8 mouse cellular contexts compared by ENCODE assay signal in genomic region chr13:46619633-46620032, GRCm38 (mm10). TPM values are rescaled to one million over a fixed set of nuclear protein-coding genes. Genes with fewer than 3 reads are reported as not detected.
DNase-seq lines count a peak whose midpoint lies in the region; ATAC-seq lines count a peak whose summit lies in the region.

No protein-coding gene starts in this region.

- DNase-seq in MN1 (ENCODE audit: low spot score): peak; percentile 24
- peak; percentile 71 for DNase-seq in gastrocnemius, postnatal 25 days
- DNase-seq in testis, postnatal 14 days (ENCODE audit: low spot score): no peak

- H3K4me1 ChIP-seq in forebrain, embryonic 12.5 days: peaks cover 8% of the 10 kb centered on the region
- H3K4me1 ChIP-seq in forebrain, embryonic 15.5 days: peaks cover 6% of the 10 kb centered on the region; the same call in 1 of the 2 replicates
- H3K4me1 ChIP-seq in liver, embryonic 12.5 days: no peaks in the 10 kb centered on the region
- 0 out of 2 replicates have a peak, but pooled peaks cover 4% of the 10 kb centered on the region for H3K4me1 ChIP-seq in neural tube, embryonic 12.5 days

- no peaks in the 10 kb centered on the region for H3K36me3 ChIP-seq in forebrain, embryonic 12.5 days (replicated peaks)
- no peaks in the 10 kb centered on the region for H3K36me3 ChIP-seq in forebrain, embryonic 15.5 days
- H3K36me3 ChIP-seq in liver, embryonic 12.5 days: no peaks in the 10 kb centered on the region
- no peaks in the 10 kb centered on the region for H3K36me3 ChIP-seq in neural tube, embryonic 12.5 days

- peak; percentile 27; the same call in 1 of the 2 replicates for ATAC-seq in forebrain, embryonic 12.5 days (ENCODE audit: low FRiP score)
- no peak for ATAC-seq in forebrain, embryonic 15.5 days (replicated peaks)
- ATAC-seq in liver, embryonic 12.5 days: no peak
- no peak for ATAC-seq in neural tube, embryonic 12.5 days (ENCODE audit: low FRiP score, low read depth)
- ATAC-seq in monocyte, adult 5-6 weeks (replicated peaks; ENCODE audit: insufficient number of reproducible peaks, low FRiP score, low TSS enrichment, poor library complexity, severe bottlenecking): no peak

- no peak overlapping the region for H3K27ac ChIP-seq in forebrain, embryonic 12.5 days
- no peak overlapping the region for H3K27ac ChIP-seq in forebrain, embryonic 15.5 days (replicated peaks)
- no peak overlapping the region for H3K27ac ChIP-seq in liver, embryonic 12.5 days
- no peak overlapping the region for H3K27ac ChIP-seq in neural tube, embryonic 12.5 days

- H3K27me3 ChIP-seq in forebrain, embryonic 12.5 days: no peaks in the 10 kb centered on the region
- H3K27me3 ChIP-seq in forebrain, embryonic 15.5 days: no peaks in the 10 kb centered on the region
- no peaks in the 10 kb centered on the region for H3K27me3 ChIP-seq in liver, embryonic 12.5 days (replicated peaks)
- no peaks in the 10 kb centered on the region for H3K27me3 ChIP-seq in neural tube, embryonic 12.5 days (replicated peaks)

- WGBS in forebrain, embryonic 12.5 days: 63% methylated on average over 11 of the region's 11 CpGs
- whole genome bisulfite sequencing in forebrain, embryonic 15.5 days: 67% methylated on average over 11 of the region's 11 CpGs
- 47% methylated on average over 11 of the region's 11 CpGs for WGBS in liver, embryonic 12.5 days (ENCODE audit: insufficient replicate concordance)
- WGBS in neural tube, embryonic 12.5 days: 47% methylated on average over 11 of the region's 11 CpGs

- H3K4me3 ChIP-seq in forebrain, embryonic 12.5 days (replicated peaks): no peak overlapping the region
- no peak overlapping the region for H3K4me3 ChIP-seq in forebrain, embryonic 15.5 days
- no peak overlapping the region for H3K4me3 ChIP-seq in liver, embryonic 12.5 days
- no peak overlapping the region for H3K4me3 ChIP-seq in neural tube, embryonic 12.5 days

- no peak overlapping the region for H3K9ac ChIP-seq in forebrain, embryonic 12.5 days
- H3K9ac ChIP-seq in forebrain, embryonic 15.5 days (replicated peaks): no peak overlapping the region
- H3K9ac ChIP-seq in liver, embryonic 12.5 days: no peak overlapping the region
- no peak overlapping the region for H3K9ac ChIP-seq in neural tube, embryonic 12.5 days

- peak overlapping the region; percentile 27 for H3K4me2 ChIP-seq in forebrain, embryonic 12.5 days
- no peak overlapping the region for H3K4me2 ChIP-seq in forebrain, embryonic 15.5 days (replicated peaks)
- peak overlapping the region; percentile 2; the same call in 1 of the 2 replicates for H3K4me2 ChIP-seq in liver, embryonic 12.5 days
- H3K4me2 ChIP-seq in neural tube, embryonic 12.5 days (replicated peaks): 0 out of 2 replicates have a peak overlapping the region, but pooled peaks have one; percentile 22

- no peaks in the 10 kb centered on the region for H3K9me3 ChIP-seq in forebrain, embryonic 12.5 days
- H3K9me3 ChIP-seq in forebrain, embryonic 15.5 days: no peaks in the 10 kb centered on the region
- no peaks in the 10 kb centered on the region for H3K9me3 ChIP-seq in liver, embryonic 12.5 days (replicated peaks)
- H3K9me3 ChIP-seq in neural tube, embryonic 12.5 days: no peaks in the 10 kb centered on the region

RNA-seq across cellular contexts. Expression of gene Fam8a1, which starts 49.7 kb away (rescaled TPM):
- polyA plus RNA-seq in forebrain, embryonic 12.5 days (2016; fragmentation: Nextera tagmentation; extraction: Ambion mirVana): 20.2 and 21.0 TPM in 2 replicates
- 21.2 and 24.6 TPM in 2 replicates for polyA plus RNA-seq in forebrain, embryonic 15.5 days (2015; fragmentation: Nextera tagmentation; extraction: Ambion mirVana)
- 10 to 100 TPM; 21.3 to 21.9 TPM for total RNA-seq in gastrocnemius, postnatal 25 days (2021)
- polyA plus RNA-seq in liver, embryonic 12.5 days (2016; fragmentation: Nextera tagmentation; extraction: Ambion mirVana): 6.6 and 7.0 TPM in 2 replicates
- polyA plus RNA-seq in neural tube, embryonic 12.5 days (2016; fragmentation: Nextera tagmentation; extraction: Ambion mirVana): 21.4 and 22.0 TPM in 2 replicates
- 17.8 to 20.7 TPM (median 20.6 TPM) in 3 replicates for total RNA-seq in monocyte, adult 5-6 weeks (2017)
